In the genomic region with DNA sequence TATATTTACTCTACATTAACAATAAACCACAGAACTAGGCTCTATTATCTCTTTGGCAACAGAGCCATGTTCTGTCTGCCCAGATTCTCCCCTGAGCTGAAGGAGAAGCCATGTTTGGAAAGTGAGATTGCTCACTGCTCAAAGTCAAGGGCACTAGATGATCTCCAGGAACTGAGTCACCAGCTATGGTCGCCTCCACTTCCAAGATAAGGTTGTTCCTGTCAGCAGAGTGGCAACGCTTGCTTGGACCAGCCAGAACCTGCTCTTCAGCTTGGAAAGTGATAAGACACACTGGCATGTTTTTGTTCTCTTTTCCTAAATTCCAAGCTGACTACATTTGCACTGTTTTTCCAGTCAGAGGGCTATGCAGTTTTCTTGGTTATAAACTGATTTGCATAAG, we compare ENCODE assay signal across 13 mouse cellular contexts.
DNase-seq lines count a peak whose midpoint lies in the region; ATAC-seq and TF ChIP-seq lines count a peak whose summit lies in the region.
"Had no signal": no experiment of that assay in that cellular context is flagged by ENCODE, and none has a peak within 500 bp of the region (broad histone marks: within the 10 kb centered on the region; RNA-seq: fewer than 3 reads in every experiment).

No protein-coding gene starts in this region.

- H3K4me3 ChIP-seq in left cerebral cortex, adult 2 months = no peak overlapping the region
- H3K4me3 ChIP-seq in heart, embryonic 16.5 days (ENCODE audit: low read length) = no peak overlapping the region
- no peak overlapping the region for H3K4me3 ChIP-seq in neural tube, embryonic 15.5 days (replicated peaks)

- ATAC-seq in heart, embryonic 16.5 days (replicated peaks; ENCODE audit: extremely low read depth, insufficient read depth, low FRiP score) = peak; percentile 74
- ATAC-seq in neural tube, embryonic 15.5 days (ENCODE audit: low FRiP score) = no peak
- ATAC-seq: intestine, postnatal 0 days had no signal

- H3K27ac ChIP-seq in left cerebral cortex, adult 2 months = peak overlapping the region; percentile 47; the same call in 1 of the 2 replicates
- H3K27ac ChIP-seq in heart, embryonic 16.5 days (ENCODE audit: low read length) = peak overlapping the region; percentile 92
- H3K27ac ChIP-seq in neural tube, embryonic 15.5 days (replicated peaks) = no peak overlapping the region

- H3K9ac ChIP-seq in heart, embryonic 16.5 days (ENCODE audit: low read length) = no peak overlapping the region
- no peak overlapping the region for H3K9ac ChIP-seq in neural tube, embryonic 15.5 days (replicated peaks)

- H3K36me3 ChIP-seq in heart, embryonic 16.5 days (ENCODE audit: control insufficient read depth, insufficient read depth) = no peaks in the 10 kb centered on the region
- no peaks in the 10 kb centered on the region for H3K36me3 ChIP-seq in neural tube, embryonic 15.5 days

- intact Hi-C loops in left cerebral cortex, adult 2 months (cut with DNase I) = loop anchor here (2.0 kb wide), 1 partner anchor 25 kb away; no protein-coding TSS in a partner anchor

- H3K4me2 ChIP-seq in heart, embryonic 16.5 days (ENCODE audit: low read depth, low read length) = 0 out of 2 replicates have a peak overlapping the region, but pooled peaks have one; percentile 9
- H3K4me2 ChIP-seq in neural tube, embryonic 15.5 days = no peak overlapping the region

- no peaks in the 10 kb centered on the region for H3K27me3 ChIP-seq in heart, embryonic 16.5 days (ENCODE audit: control insufficient read depth, insufficient read depth, low read length)
- no peaks in the 10 kb centered on the region for H3K27me3 ChIP-seq in neural tube, embryonic 15.5 days (replicated peaks)

- H3K4me1 ChIP-seq in heart, embryonic 16.5 days (ENCODE audit: control insufficient read depth, insufficient read depth, low read length) = peaks cover 44% of the 10 kb centered on the region
- no peaks in the 10 kb centered on the region; the same call in 1 of the 2 replicates for H3K4me1 ChIP-seq in neural tube, embryonic 15.5 days

- DNase-seq in left cerebral cortex, adult 2 months (ENCODE audit: extremely low spot score in 1 of 2, low spot score in 2 of 2) = no peak
- DNase-seq in left cerebral cortex, adult 9 months (ENCODE audit: low spot score in 2 of 2) = no peak
- DNase-seq in 416B (ENCODE audit: low read depth) = peak; percentile 91
- DNase-seq in heart, adult 11 months = peak; percentile 97
- DNase-seq in frontal cortex, postnatal 14 days (ENCODE audit: low spot score in 2 of 2) = no peak
- no peak for DNase-seq in embryo, embryonic 11 days
- DNase-seq: cerebellum, adult 9-10 months; kidney, postnatal 36 days; right cerebral cortex, postnatal 25 days; thymus, postnatal 25 days had no signal

- no peaks in the 10 kb centered on the region for H3K9me3 ChIP-seq in heart, embryonic 16.5 days (replicated peaks; ENCODE audit: control insufficient read depth, low read length)
- H3K9me3 ChIP-seq in neural tube, embryonic 15.5 days (replicated peaks) = no peaks in the 10 kb centered on the region

- TF ChIP-seq CTCF in left cerebral cortex, adult 2 months (IDR thresholded peaks at IDR 0.05) = no peak

- 12% methylated on average over 2 of the region's 2 CpGs for WGBS in heart, embryonic 16.5 days
- WGBS in neural tube, embryonic 15.5 days = 86% methylated on average over 2 of the region's 2 CpGs

Comparison
In these comparisons a context has a peak if more than half of its experiments do, and no peak if none do; other contexts are left out.
1. DNase-seq: peak in 416B (single experiment) and heart, adult 11 months (single experiment); none in left cerebral cortex, adult 2 months (0 of 2), left cerebral cortex, adult 9 months (0 of 2), frontal cortex, postnatal 14 days (0 of 2) and embryo, embryonic 11 days (single experiment).